Mouse (Mus musculus): ENCODE measurements around the gene Il5.

DNA sequence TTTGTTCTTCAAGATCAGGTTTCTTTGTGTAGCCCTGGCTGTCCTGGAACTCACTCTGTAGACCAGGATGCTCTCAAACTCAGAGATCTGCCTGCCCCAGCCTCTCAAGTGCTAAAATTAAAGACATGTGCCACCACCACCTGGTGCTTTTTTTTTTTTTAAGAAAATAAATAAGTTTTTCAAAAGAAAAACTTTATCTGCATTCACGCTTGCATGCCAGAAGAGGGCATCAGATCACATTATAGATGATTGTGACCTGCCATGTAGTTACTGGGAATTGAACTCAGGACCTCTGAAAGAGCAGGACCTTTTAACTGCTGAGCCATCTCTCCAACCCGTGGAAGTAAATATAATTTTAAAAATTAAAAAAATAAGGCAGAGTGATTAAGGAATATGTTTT lies 24.7 kb downstream of the Il5 start:
- no peak for TF ChIP-seq CTCF (IDR thresholded peaks at IDR 0.05; ENCODE audit: control insufficient read depth, insufficient read depth, insufficient replicate concordance, low read depth, low read length)
- no peak for TF ChIP-seq POLR2A (IDR thresholded peaks at IDR 0.05; ENCODE audit: control insufficient read depth, low read depth, low read length)

Data from testis, adult 2 months (tissue).